Mouse (Mus musculus): Measurements from ENCODE around the gene Plekhg1. TPM values are rescaled to one million over a fixed set of nuclear protein-coding genes. Genes with fewer than 3 reads are reported as not detected.

Plekhg1 gene
- total RNA-seq, 2 experiments from 2014 or later = 16.3 to 16.4 TPM

DNA sequence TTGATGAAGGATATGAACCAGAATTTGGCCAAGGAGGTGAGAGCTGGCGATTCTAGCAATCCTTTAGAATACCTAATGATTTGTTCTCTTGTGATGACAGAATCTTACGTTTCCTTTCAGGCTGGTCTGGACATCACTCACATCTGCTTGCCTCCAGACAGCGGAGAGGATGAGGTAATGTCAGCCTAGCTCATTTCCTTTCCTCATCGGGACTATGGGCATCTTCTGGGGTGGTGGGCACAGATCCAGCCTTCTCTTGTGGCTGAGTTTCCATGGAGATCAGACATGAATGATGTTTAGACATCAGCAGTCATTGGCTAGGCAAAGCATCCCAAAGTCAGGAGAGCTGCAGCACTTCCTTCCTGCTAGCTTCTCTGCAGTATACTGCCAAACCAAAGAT is 240.1 kb downstream of the Plekhg1 start:
- intact Hi-C loops (cut with DNase I) = no loop called here
- DNase-seq = no peak

- DNase-seq = no peak
- intact Hi-C loops (cut with DNase I) = loop anchor here (10.0 kb wide), 1 partner anchor 384 kb away; no protein-coding TSS in a partner anchor
Measured at GRCm38 (mm10) chr10:3990295-3990883, 250.2 kb downstream of the Plekhg1 start.

DNA sequence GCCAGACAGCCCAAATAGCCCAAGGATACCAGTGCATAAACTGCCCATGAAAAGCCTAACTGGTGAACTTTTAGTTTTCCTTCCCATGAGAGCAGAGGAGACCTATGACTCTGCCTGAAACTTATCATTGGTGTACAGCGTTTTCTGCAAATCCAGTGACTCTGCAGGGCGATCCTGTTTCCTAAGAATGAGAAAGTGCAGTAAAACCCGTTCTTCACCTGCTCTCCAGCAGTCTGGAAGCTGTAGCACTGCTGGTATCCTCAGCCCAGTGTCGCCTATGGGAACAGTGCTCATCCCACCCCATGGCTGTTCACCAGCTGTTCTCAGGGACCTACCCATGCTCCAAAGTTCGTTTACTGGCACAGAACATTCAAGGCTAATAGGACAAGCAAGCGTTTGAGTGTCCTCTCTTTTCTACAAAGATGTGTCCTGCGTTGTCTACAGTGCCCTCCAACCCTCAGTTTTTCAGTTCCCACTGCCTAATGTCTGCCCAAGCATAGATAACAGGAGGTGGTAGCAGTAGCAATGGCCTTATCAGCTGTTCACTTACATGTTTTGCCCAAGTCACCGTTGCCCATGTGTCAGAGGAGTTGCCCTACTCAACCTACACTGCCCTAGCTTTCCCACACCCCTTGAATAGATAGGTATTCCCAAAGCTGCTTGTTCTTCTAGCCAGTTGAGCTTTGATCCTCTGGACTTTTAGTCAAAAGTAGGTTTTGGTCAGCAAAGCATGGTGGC is 253.4 kb downstream of the Plekhg1 start:
- DNase-seq = no peak
- intact Hi-C loops (cut with DNase I) = loop anchor here (10.0 kb wide), 1 partner anchor 381 kb away; no protein-coding TSS in a partner anchor

DNA sequence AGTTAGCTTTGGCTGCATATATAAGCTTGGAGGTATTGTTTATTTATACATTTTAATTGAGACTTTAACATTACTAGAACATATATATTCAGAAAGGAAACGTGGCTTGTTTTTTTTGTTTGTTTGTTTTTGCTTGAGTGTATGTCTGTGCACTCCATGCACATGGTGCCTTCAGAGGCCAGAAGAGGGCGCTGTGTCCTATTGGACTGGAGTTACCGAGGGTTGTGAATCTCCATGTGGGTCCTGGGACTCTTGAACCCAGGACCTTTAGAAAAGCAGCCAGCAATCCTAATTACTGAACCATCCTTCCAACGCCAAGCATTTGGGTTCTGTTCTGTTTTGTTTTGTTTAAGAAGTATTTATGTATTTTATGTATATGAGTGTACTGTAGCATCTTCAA is 255.1 kb downstream of the Plekhg1 start:
- intact Hi-C loops (cut with DNase I) = loop anchor here (5.0 to 10.0 kb wide), 3 partner anchors 92 to 380 kb away; no protein-coding TSS in a partner anchor
- no peak for DNase-seq

GRCm38 (mm10) chr10:3996170-3996876 is 256.2 kb downstream of the Plekhg1 start:
- peak; percentile 71 to 76 for DNase-seq
- intact Hi-C loops (cut with DNase I) = loop anchor here (2.0 to 10.0 kb wide), 4 partner anchors 91 to 378 kb away; no protein-coding TSS in a partner anchor

GRCm38 (mm10) chr10:3997851-3998426 is 257.8 kb downstream of the Plekhg1 start:
- DNase-seq = peak in 1 of 2 experiments; percentile 35

DNA sequence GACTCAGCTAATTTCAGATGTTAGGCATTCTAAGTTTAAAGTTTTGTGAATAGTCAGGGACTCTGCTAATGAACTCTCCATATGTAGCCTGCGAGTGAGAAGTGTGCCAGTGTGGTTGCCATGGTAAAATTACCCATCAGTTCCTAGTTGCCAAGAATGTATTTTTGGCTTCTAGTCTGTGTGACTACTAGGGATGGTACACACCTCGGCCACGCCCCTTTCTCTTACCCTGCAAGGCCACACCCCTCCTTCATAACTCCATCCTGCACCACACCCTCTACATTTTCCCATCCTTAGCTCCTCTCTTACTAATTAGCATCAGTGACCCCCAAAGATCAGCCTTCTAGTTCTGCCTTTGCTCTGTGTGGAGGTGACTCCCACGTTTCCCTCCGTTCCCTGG is 262.5 kb downstream of the Plekhg1 start:
- no peak for DNase-seq
- intact Hi-C loops (cut with DNase I) = no loop called here

More at GRCm38 (mm10) chr10:3997851-3998426, 257.8 kb downstream of the Plekhg1 start:
- intact Hi-C loops (cut with DNase I) = loop anchor here (2.0 to 10.0 kb wide), 4 partner anchors 89 to 377 kb away; no protein-coding TSS in a partner anchor

DNA sequence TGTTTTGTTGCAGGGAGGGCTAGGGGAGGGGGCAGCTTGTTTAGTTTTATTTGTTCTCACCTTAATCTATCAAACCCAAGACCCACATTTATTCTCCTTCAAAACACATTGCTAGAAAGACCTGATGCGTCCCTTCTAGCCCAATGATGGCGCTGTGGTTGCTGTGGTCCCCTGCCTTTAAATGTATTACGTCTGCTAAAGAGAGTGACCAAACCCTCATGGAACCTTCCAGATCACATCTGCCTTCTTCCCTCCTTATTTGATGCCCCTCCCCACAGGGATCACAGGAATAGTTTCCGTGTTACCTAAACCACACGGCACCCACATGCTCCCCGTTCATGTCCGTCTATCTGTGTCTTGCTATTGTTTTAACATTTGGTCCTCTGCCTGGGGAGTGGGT is 265.0 kb downstream of the Plekhg1 start:
- intact Hi-C loops (cut with DNase I) = no loop called here
- no peak for DNase-seq

DNA sequence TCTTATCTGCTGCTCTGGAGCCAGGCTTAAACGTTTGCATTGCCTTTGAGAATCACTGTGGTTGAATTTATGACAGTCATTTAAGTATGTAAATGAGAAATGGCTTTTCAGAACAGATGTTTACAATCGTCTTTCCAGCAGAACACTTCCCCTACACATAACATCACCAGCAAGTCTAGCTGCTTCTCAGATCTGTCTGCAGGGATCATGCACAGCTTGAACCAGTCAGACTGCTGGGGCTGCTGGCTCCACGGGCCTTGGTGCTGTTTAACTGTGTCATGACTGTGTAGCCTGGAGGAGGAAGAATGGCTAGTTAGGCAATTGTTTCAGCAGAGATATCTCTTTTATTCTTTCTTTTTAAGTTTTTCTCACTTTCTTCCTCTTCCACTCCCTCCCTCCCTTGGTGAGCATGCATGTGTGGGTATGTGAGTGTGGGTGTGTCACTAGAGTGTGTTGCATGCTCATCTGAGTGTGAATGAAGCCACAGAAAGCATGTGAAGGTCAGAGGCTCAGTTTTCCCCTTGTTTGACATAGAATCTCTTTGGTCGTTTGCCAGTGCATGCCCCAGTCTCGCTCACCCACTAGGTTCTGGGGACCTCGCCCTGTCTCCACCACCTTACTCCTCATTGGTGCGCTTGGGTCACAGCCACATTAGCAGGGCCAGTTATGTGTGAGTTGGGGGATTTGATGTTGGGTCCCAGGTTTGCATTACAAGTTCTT is 266.3 kb downstream of the Plekhg1 start:
- DNase-seq = peak in 1 of 2 experiments; percentile 48
- intact Hi-C loops (cut with DNase I) = no loop called here

Other genes starting within 250 kb of the Plekhg1 start
- under 1 TPM; 0.15 to 0.29 TPM for gene Iyd, start 200.1 kb upstream of the Plekhg1 start, total RNA-seq (2021)
- 1 to 10 TPM; 1.5 to 1.7 TPM for gene Mthfd1l, start 232.8 kb downstream of the Plekhg1 start, total RNA-seq (2021)